Mouse (Mus musculus): Measurements from ENCODE around the gene Hoxb5.

- TF ChIP-seq CTCF (conservative IDR thresholded peaks at IDR 0.05; ENCODE audit: low read length) = no peak
- TF ChIP-seq POU5F1 (IDR thresholded peaks at IDR 0.05; ENCODE audit: borderline replicate concordance, low read length) = no peak
- no peak for TF ChIP-seq NANOG (IDR thresholded peaks at IDR 0.05; ENCODE audit: borderline replicate concordance, low read length)
Measured at GRCm38 (mm10) chr11:96297428-96297827, 5.7 kb upstream of the Hoxb5 start.
